Mouse (Mus musculus): ENCODE measurements around the gene Ipo5.

DNA sequence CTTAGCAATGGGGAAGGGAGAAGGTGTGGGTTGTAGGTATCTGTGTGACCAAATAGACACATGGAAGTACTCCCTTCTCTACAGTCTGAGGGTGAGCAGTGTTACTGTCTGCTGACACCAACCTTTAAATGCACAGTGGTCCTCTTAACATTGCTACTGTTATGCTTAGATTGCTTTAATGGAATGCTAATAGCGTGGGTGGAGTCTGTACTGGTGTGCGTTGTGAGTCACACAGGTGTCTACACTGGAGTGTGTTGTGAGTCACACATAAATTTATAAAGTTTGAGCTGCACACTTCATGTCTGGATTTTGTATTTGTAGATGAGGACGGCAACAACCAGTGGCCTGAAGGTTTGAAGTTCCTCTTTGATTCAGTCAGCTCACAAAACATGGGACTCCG is 10.8 kb downstream of the Ipo5 start:
- no peak for TF ChIP-seq POLR2A (IDR thresholded peaks at IDR 0.05; ENCODE audit: extremely low read depth, insufficient read depth, low read length)
- no peak for TF ChIP-seq CTCF (IDR thresholded peaks at IDR 0.05; ENCODE audit: extremely low read depth, insufficient read depth, low read length)
